Mouse (Mus musculus) urinary bladder, adult 18-20 months (tissue): ENCODE data around the gene Fgfr4.
"Not testable (repeated sequence)": the region's sequence is repeated elsewhere in the genome, so short reads cannot be mapped to it uniquely, and the experiment has no call there.

Experiments
- DNase-seq, 2 experiments: peaks; one replicate each; pipeline ENCODE4 v3.0.0; 2022; ENCODE audit warnings: low spot score in 2 of 2, mixed read lengths in 2 of 2

Gene Fgfr4

GRCm38 (mm10) chr13:55172336-55172770 lies 19.9 kb downstream of the Fgfr4 start:
- DNase-seq: no peak

GRCm38 (mm10) chr13:55174347-55174746 lies 21.9 kb downstream of the Fgfr4 start:
- no peak for DNase-seq

- DNase-seq: no peak
These were observed 23.8 kb downstream of the Fgfr4 start for GRCm38 (mm10) chr13:55176265-55176664.

GRCm38 (mm10) chr13:55177903-55178496 lies 25.6 kb downstream of the Fgfr4 start:
- DNase-seq: no peak

- peak; percentile 44 to 52 for DNase-seq
These were observed 26.1 kb downstream of the Fgfr4 start for GRCm38 (mm10) chr13:55178556-55178955.

- no peak for DNase-seq
These were observed 27.2 kb downstream of the Fgfr4 start for GRCm38 (mm10) chr13:55179591-55179990.

GRCm38 (mm10) chr13:55181786-55182172 lies 29.3 kb downstream of the Fgfr4 start:
- DNase-seq: no peak

GRCm38 (mm10) chr13:55182173-55182894 lies 29.9 kb downstream of the Fgfr4 start:
- DNase-seq: peak; percentile 70 to 75

- DNase-seq: no peak
These were observed 30.9 kb downstream of the Fgfr4 start for GRCm38 (mm10) chr13:55183382-55183781.

- not testable (repeated sequence) for DNase-seq
These were observed 34.6 kb downstream of the Fgfr4 start for GRCm38 (mm10) chr13:55187062-55187461.

GRCm38 (mm10) chr13:55189531-55190107 lies 37.2 kb downstream of the Fgfr4 start:
- DNase-seq: no peak

GRCm38 (mm10) chr13:55190121-55190868 lies 37.9 kb downstream of the Fgfr4 start:
- peak; percentile 88 to 92 for DNase-seq

- no peak for DNase-seq
These were observed 39.1 kb downstream of the Fgfr4 start for GRCm38 (mm10) chr13:55191535-55191934.

- DNase-seq: not testable (repeated sequence)
These were observed 50.3 kb downstream of the Fgfr4 start for GRCm38 (mm10) chr13:55202758-55203157.

- no peak for DNase-seq
These were observed 51.3 kb downstream of the Fgfr4 start for GRCm38 (mm10) chr13:55203740-55204139.

- no peak for DNase-seq
These were observed 52.4 kb downstream of the Fgfr4 start for GRCm38 (mm10) chr13:55204667-55205389.

- DNase-seq: no peak
These were observed 53.2 kb downstream of the Fgfr4 start for GRCm38 (mm10) chr13:55205448-55206205.

- no peak for DNase-seq
These were observed 56.6 kb downstream of the Fgfr4 start for GRCm38 (mm10) chr13:55208837-55209648.

- no peak for DNase-seq
These were observed 57.3 kb downstream of the Fgfr4 start, which contains the start of gene Nsd1 for GRCm38 (mm10) chr13:55209649-55210192. Gene Nsd1 (plus strand): TSS chr13:55209782.
